9 mouse cellular contexts compared by ENCODE assay signal in genomic region chr15:31599834-31600233, GRCm38 (mm10). TPM values are rescaled to one million over a fixed set of nuclear protein-coding genes. Genes with fewer than 3 reads are reported as not detected.
DNase-seq lines count a peak whose midpoint lies in the region; ATAC-seq and TF ChIP-seq lines count a peak whose summit lies in the region.
"Had no signal": no experiment of that assay in that cellular context is flagged by ENCODE, and none has a peak within 500 bp of the region (broad histone marks: within the 10 kb centered on the region; RNA-seq: fewer than 3 reads in every experiment).

No protein-coding gene starts in this region.

- DNase-seq in kidney, adult 11 months = no peak
- no peak for DNase-seq in embryonic facial prominence, embryonic 11.5 days (ENCODE audit: low spot score)
- DNase-seq in thymus, adult 2 months = no peak
- no peak for DNase-seq in lung, postnatal 10 days
- no peak for DNase-seq in cerebellum, adult 2 months
- DNase-seq: embryo, embryonic 11 days had no signal

- peaks cover 19% of the 10 kb centered on the region for H3K4me1 ChIP-seq in kidney, embryonic 16.5 days (ENCODE audit: insufficient read depth, low read length)
- H3K4me1 ChIP-seq in embryonic facial prominence, embryonic 11.5 days (ENCODE audit: control insufficient read depth, insufficient read depth, low read length) = no peaks in the 10 kb centered on the region; the same call in 1 of the 2 replicates
- H3K4me1 ChIP-seq in intestine, embryonic 16.5 days (ENCODE audit: control insufficient read depth, insufficient read depth, low read length) = peaks cover 14% of the 10 kb centered on the region
- peaks cover 21% of the 10 kb centered on the region for H3K4me1 ChIP-seq in neural tube, embryonic 12.5 days
- H3K4me1 ChIP-seq in thymus, adult 2 months (replicated peaks; ENCODE audit: control insufficient read depth, insufficient read depth, low read length) = peaks cover 12% of the 10 kb centered on the region
- no peaks in the 10 kb centered on the region; the same call in none of the 2 replicates for H3K4me1 ChIP-seq in cerebellum, adult 2 months (ENCODE audit: control insufficient read depth, insufficient read depth, low read length)

- H3K9ac ChIP-seq in kidney, embryonic 16.5 days (replicated peaks; ENCODE audit: low read length) = 0 out of 2 replicates have a peak overlapping the region, but pooled peaks have one; percentile 32
- H3K9ac ChIP-seq in embryonic facial prominence, embryonic 11.5 days (replicated peaks; ENCODE audit: low read length) = no peak overlapping the region
- no peak overlapping the region for H3K9ac ChIP-seq in intestine, embryonic 16.5 days (ENCODE audit: low read depth, low read length)
- H3K9ac ChIP-seq in neural tube, embryonic 12.5 days = 0 out of 2 replicates have a peak overlapping the region, but pooled peaks have one; percentile 17

- H3K27me3 ChIP-seq in kidney, embryonic 16.5 days (ENCODE audit: insufficient read depth, low read length) = no peaks in the 10 kb centered on the region
- no peaks in the 10 kb centered on the region for H3K27me3 ChIP-seq in embryonic facial prominence, embryonic 11.5 days (ENCODE audit: control insufficient read depth, insufficient read depth, low read length)
- no peaks in the 10 kb centered on the region for H3K27me3 ChIP-seq in intestine, embryonic 16.5 days (replicated peaks; ENCODE audit: control insufficient read depth, insufficient read depth, low read length)
- H3K27me3 ChIP-seq in neural tube, embryonic 12.5 days (replicated peaks) = no peaks in the 10 kb centered on the region
- no peaks in the 10 kb centered on the region for H3K27me3 ChIP-seq in thymus, adult 2 months (ENCODE audit: control insufficient read depth, insufficient read depth, low read length)
- H3K27me3 ChIP-seq in cerebellum, adult 2 months (ENCODE audit: control insufficient read depth, insufficient read depth, low read length) = no peaks in the 10 kb centered on the region

- TF ChIP-seq POLR2A in thymus, adult 2 months (IDR thresholded peaks at IDR 0.05; ENCODE audit: control insufficient read depth, extremely low read depth, insufficient read depth, low read length, poor library complexity) = no peak
- no peak for TF ChIP-seq POLR2A in cerebellum, adult 2 months (IDR thresholded peaks at IDR 0.05; ENCODE audit: borderline replicate concordance, insufficient read depth, low read length)

- no peaks in the 10 kb centered on the region for H3K9me3 ChIP-seq in kidney, embryonic 16.5 days (ENCODE audit: low read length)
- H3K9me3 ChIP-seq in embryonic facial prominence, embryonic 11.5 days (replicated peaks; ENCODE audit: control insufficient read depth, low read length) = no peaks in the 10 kb centered on the region
- H3K9me3 ChIP-seq in intestine, embryonic 16.5 days (ENCODE audit: control insufficient read depth, low read length) = no peaks in the 10 kb centered on the region
- no peaks in the 10 kb centered on the region for H3K9me3 ChIP-seq in neural tube, embryonic 12.5 days

- H3K4me2 ChIP-seq in kidney, embryonic 16.5 days (replicated peaks; ENCODE audit: low read depth, low read length) = peak overlapping the region; percentile 95
- H3K4me2 ChIP-seq in embryonic facial prominence, embryonic 11.5 days (ENCODE audit: low read depth, low read length) = peak overlapping the region; percentile 88
- peak overlapping the region; percentile 88 for H3K4me2 ChIP-seq in intestine, embryonic 16.5 days (ENCODE audit: low read depth, low read length)
- H3K4me2 ChIP-seq in neural tube, embryonic 12.5 days (replicated peaks) = peak overlapping the region; percentile 98

- TF ChIP-seq CTCF in thymus, adult 2 months (IDR thresholded peaks at IDR 0.05; ENCODE audit: borderline replicate concordance, control insufficient read depth, extremely low read depth, insufficient read depth, low read length, poor library complexity) = no peak
- no peak for TF ChIP-seq CTCF in cerebellum, adult 2 months (IDR thresholded peaks at IDR 0.05; ENCODE audit: borderline replicate concordance, insufficient read depth, low read depth, low read length)

- peaks cover 25% of the 10 kb centered on the region for H3K36me3 ChIP-seq in kidney, embryonic 16.5 days (ENCODE audit: insufficient read depth, low read length)
- peaks cover 5% of the 10 kb centered on the region for H3K36me3 ChIP-seq in embryonic facial prominence, embryonic 11.5 days (replicated peaks; ENCODE audit: control insufficient read depth, insufficient read depth, low read depth, low read length)
- H3K36me3 ChIP-seq in intestine, embryonic 16.5 days (ENCODE audit: control insufficient read depth, insufficient read depth, low read length) = peaks cover 10% of the 10 kb centered on the region
- peaks cover 24% of the 10 kb centered on the region for H3K36me3 ChIP-seq in neural tube, embryonic 12.5 days
- peaks cover 17% of the 10 kb centered on the region for H3K36me3 ChIP-seq in thymus, adult 2 months (ENCODE audit: control insufficient read depth, insufficient read depth, low read length)

- H3K27ac ChIP-seq in kidney, embryonic 16.5 days (ENCODE audit: low read length) = no peak overlapping the region
- no peak overlapping the region for H3K27ac ChIP-seq in embryonic facial prominence, embryonic 11.5 days (replicated peaks; ENCODE audit: low read depth, low read length)
- H3K27ac ChIP-seq in intestine, embryonic 16.5 days (ENCODE audit: low read length) = no peak overlapping the region
- no peak overlapping the region for H3K27ac ChIP-seq in neural tube, embryonic 12.5 days
- H3K27ac ChIP-seq in thymus, adult 2 months (ENCODE audit: control insufficient read depth, insufficient read depth, low read length) = no peak overlapping the region
- H3K27ac ChIP-seq in cerebellum, adult 2 months (ENCODE audit: insufficient read depth, low read length) = no peak overlapping the region

- WGBS in kidney, embryonic 16.5 days = 61% methylated on average over 4 of the region's 4 CpGs
- 69% methylated on average over 4 of the region's 4 CpGs for WGBS in embryonic facial prominence, embryonic 11.5 days
- WGBS in intestine, embryonic 16.5 days = 60% methylated on average over 4 of the region's 4 CpGs
- WGBS in neural tube, embryonic 12.5 days = 75% methylated on average over 4 of the region's 4 CpGs
- 30% methylated on average over 4 of the region's 4 CpGs for whole genome bisulfite sequencing in thymus, adult 2 months
- 33% methylated on average over 4 of the region's 4 CpGs for WGBS in cerebellum, adult 2 months

- peak overlapping the region; percentile 67 for H3K4me3 ChIP-seq in kidney, embryonic 16.5 days (ENCODE audit: low read length)
- peak overlapping the region; percentile 95; the same call in 1 of the 2 replicates for H3K4me3 ChIP-seq in embryonic facial prominence, embryonic 11.5 days (ENCODE audit: low read depth, low read length)
- peak overlapping the region; percentile 85; the same call in 1 of the 2 replicates for H3K4me3 ChIP-seq in intestine, embryonic 16.5 days (ENCODE audit: low read length)
- H3K4me3 ChIP-seq in neural tube, embryonic 12.5 days = no peak overlapping the region
- H3K4me3 ChIP-seq in thymus, adult 2 months (ENCODE audit: control insufficient read depth, insufficient read depth, low read length) = no peak overlapping the region
- no peak overlapping the region for H3K4me3 ChIP-seq in cerebellum, adult 2 months (replicated peaks; ENCODE audit: insufficient read depth, low read depth, low read length)

- ATAC-seq in kidney, embryonic 16.5 days (ENCODE audit: low FRiP score, low TSS enrichment) = no peak
- ATAC-seq in embryonic facial prominence, embryonic 11.5 days (replicated peaks; ENCODE audit: insufficient number of reproducible peaks, low FRiP score, low TSS enrichment, low read depth) = no peak
- ATAC-seq in intestine, embryonic 16.5 days = no peak
- ATAC-seq in neural tube, embryonic 12.5 days (ENCODE audit: low FRiP score, low read depth) = no peak

RNA-seq across cellular contexts. Expression of gene Cct5, which starts 1.8 kb away (rescaled TPM):
- polyA plus RNA-seq in kidney, embryonic 16.5 days (2015; fragmentation: Nextera tagmentation; extraction: Ambion mirVana) = 556 and 574 TPM in 2 replicates
- polyA plus RNA-seq in embryonic facial prominence, embryonic 11.5 days (2014; fragmentation: Nextera tagmentation; extraction: Ambion mirVana) = 820 and 828 TPM in 2 replicates
- 415 and 467 TPM in 2 replicates for polyA plus RNA-seq in intestine, embryonic 16.5 days (2015; fragmentation: Nextera tagmentation; extraction: Ambion mirVana)
- 578 and 583 TPM in 2 replicates for polyA plus RNA-seq in neural tube, embryonic 12.5 days (2016; fragmentation: Nextera tagmentation; extraction: Ambion mirVana)
- 139 and 148 TPM in 2 replicates for polyA plus RNA-seq in thymus, adult 2 months (2012; rRNA removed)
- 220 and 228 TPM in 2 replicates for polyA plus RNA-seq in cerebellum, adult 2 months (2012; rRNA removed)

RNA-seq across cellular contexts. Expression of gene Fam173b, which starts 1.8 kb away (rescaled TPM):
- polyA plus RNA-seq in kidney, embryonic 16.5 days (2015; fragmentation: Nextera tagmentation; extraction: Ambion mirVana) = 14.2 and 14.8 TPM in 2 replicates
- polyA plus RNA-seq in embryonic facial prominence, embryonic 11.5 days (2014; fragmentation: Nextera tagmentation; extraction: Ambion mirVana) = 11.4 and 14.6 TPM in 2 replicates
- 15.7 and 15.8 TPM in 2 replicates for polyA plus RNA-seq in intestine, embryonic 16.5 days (2015; fragmentation: Nextera tagmentation; extraction: Ambion mirVana)
- 10.9 and 12.3 TPM in 2 replicates for polyA plus RNA-seq in neural tube, embryonic 12.5 days (2016; fragmentation: Nextera tagmentation; extraction: Ambion mirVana)
- polyA plus RNA-seq in thymus, adult 2 months (2012; rRNA removed) = 8.2 and 8.4 TPM in 2 replicates
- 15.2 and 15.9 TPM in 2 replicates for polyA plus RNA-seq in cerebellum, adult 2 months (2012; rRNA removed)

RNA-seq across cellular contexts. Expression of gene Cmbl, which starts 34.6 kb away (rescaled TPM):
- 21.3 and 22.6 TPM in 2 replicates for polyA plus RNA-seq in kidney, embryonic 16.5 days (2015; fragmentation: Nextera tagmentation; extraction: Ambion mirVana)
- polyA plus RNA-seq in embryonic facial prominence, embryonic 11.5 days (2014; fragmentation: Nextera tagmentation; extraction: Ambion mirVana) = 1.2 and 1.4 TPM in 2 replicates
- polyA plus RNA-seq in intestine, embryonic 16.5 days (2015; fragmentation: Nextera tagmentation; extraction: Ambion mirVana) = 60.9 and 74.5 TPM in 2 replicates
- 2.1 and 3.0 TPM in 2 replicates for polyA plus RNA-seq in neural tube, embryonic 12.5 days (2016; fragmentation: Nextera tagmentation; extraction: Ambion mirVana)
- polyA plus RNA-seq in thymus, adult 2 months (2012; rRNA removed) = 7.9 and 9.2 TPM in 2 replicates
- polyA plus RNA-seq in cerebellum, adult 2 months (2012; rRNA removed) = 17.1 and 19.4 TPM in 2 replicates

Comparison
In these comparisons a context has a peak if more than half of its experiments do, and no peak if none do; other contexts are left out.
1. H3K4me3 ChIP-seq: peak in kidney, embryonic 16.5 days (single experiment), embryonic facial prominence, embryonic 11.5 days (single experiment) and intestine, embryonic 16.5 days (single experiment); none in neural tube, embryonic 12.5 days (single experiment), thymus, adult 2 months (single experiment) and cerebellum, adult 2 months (single experiment).
2. H3K9ac ChIP-seq: peak in kidney, embryonic 16.5 days (single experiment) and neural tube, embryonic 12.5 days (single experiment); none in embryonic facial prominence, embryonic 11.5 days (single experiment) and intestine, embryonic 16.5 days (single experiment).
3. Peak in every context shown above with its lines, with median percentiles within 50 percentile points of each other: H3K4me2 ChIP-seq.